Mouse (Mus musculus) intestine, embryonic 16.5 days (tissue): ENCODE data around the gene Ikzf4. TPM values are rescaled to one million over a fixed set of nuclear protein-coding genes. Genes with fewer than 3 reads are reported as not detected.

ENCODE experiments used
- ATAC-seq: fragments of 200-750 bp; cut with Nextera tagmentation; 2 replicates; pipeline ENCODE4 v1.8.0; 2017; ENCODE audit warnings: moderate TSS enrichment, moderate library complexity
- H3K27ac ChIP-seq: fragments of 300-500 bp; sonication (generic); 2 replicates; pipeline ENCODE4 v1.5.1; 2014; ENCODE audit warnings: mild to moderate bottlenecking, low read length
- H3K27me3 ChIP-seq: fragments of 300-500 bp; sonication (generic); replicated peaks from 2 replicates; pipeline ENCODE4 v1.6.1; 2014; ENCODE audit warnings: low read length, control low read depth, mixed read lengths; ENCODE audit not compliant: control insufficient read depth, insufficient read depth
- H3K36me3 ChIP-seq: fragments of 300-500 bp; sonication (generic); 2 replicates; pipeline ENCODE4 v1.6.1; 2014; ENCODE audit warnings: low read length, control low read depth; ENCODE audit not compliant: control insufficient read depth, insufficient read depth
- H3K4me1 ChIP-seq: fragments of 300-500 bp; sonication (generic); 2 replicates; pipeline ENCODE4 v1.6.1; 2014; ENCODE audit warnings: low read length, control low read depth, mixed read lengths; ENCODE audit not compliant: control insufficient read depth, insufficient read depth
- H3K4me2 ChIP-seq: fragments of 300-500 bp; sonication (generic); 2 replicates; pipeline ENCODE4 v1.6.1; 2014; ENCODE audit warnings: low read depth, low read length, control low read depth
- H3K4me3 ChIP-seq: fragments of 300-500 bp; sonication (generic); 2 replicates; pipeline ENCODE4 v1.5.1; 2014; ENCODE audit warnings: mild to moderate bottlenecking, low read length
- H3K9ac ChIP-seq: fragments of 300-500 bp; sonication (generic); 2 replicates; pipeline ENCODE4 v1.6.1; 2014; ENCODE audit warnings: low read depth, low read length
- H3K9me3 ChIP-seq: fragments of 300-500 bp; sonication (generic); 2 replicates; pipeline ENCODE4 v1.6.1; 2016; ENCODE audit warnings: low read length, control low read depth; ENCODE audit not compliant: control insufficient read depth
- WGBS: fragments of 180-500 bp; shearing (Covaris S2); extraction: QIAGEN DNeasy Blood & Tissue Kit; methylation state at CpG from one replicate; pipeline ENCODE4 v1.1.7; 2014; 5-methylcytosine and 5-hydroxymethylcytosine counted together
- polyA plus RNA-seq: library from polyadenylated mRNA; unstranded; fragments of >200 nt; fragmentation: Nextera tagmentation; extraction: Ambion mirVana; gene quantifications from 2 replicates; pipeline ENCODE4 v1.2.1, GENCODE M21; 2015

The Ikzf4 gene
- 1.6 and 2.0 TPM in 2 replicates for polyA plus RNA-seq

- Histone ChIP-seq H3K27ac (peak within 1 kb of the TSS; percentile 51; the same call in 1 of the 2 replicates), H3K27me3 (no peaks in the 10 kb centered on the region), H3K9me3 (no peaks in the 10 kb centered on the region), H3K36me3 (no peaks in the 10 kb centered on the region), H3K4me3 (peak within 1 kb of the TSS; percentile 56), H3K4me2 (peak within 1 kb of the TSS; percentile 92), H3K4me1 (peaks cover 7% of the 10 kb centered on the region), H3K9ac (peak within 1 kb of the TSS; percentile 74)
- WGBS: 9% methylated on average over 35 of the region's 36 CpGs
- ATAC-seq: peak; percentile 73
These were observed at the start of gene Ikzf4 for GRCm38 (mm10) chr10:128645111-128646011. Gene Ikzf4, minus strand, starts transcription at chr10:128645991.

DNA sequence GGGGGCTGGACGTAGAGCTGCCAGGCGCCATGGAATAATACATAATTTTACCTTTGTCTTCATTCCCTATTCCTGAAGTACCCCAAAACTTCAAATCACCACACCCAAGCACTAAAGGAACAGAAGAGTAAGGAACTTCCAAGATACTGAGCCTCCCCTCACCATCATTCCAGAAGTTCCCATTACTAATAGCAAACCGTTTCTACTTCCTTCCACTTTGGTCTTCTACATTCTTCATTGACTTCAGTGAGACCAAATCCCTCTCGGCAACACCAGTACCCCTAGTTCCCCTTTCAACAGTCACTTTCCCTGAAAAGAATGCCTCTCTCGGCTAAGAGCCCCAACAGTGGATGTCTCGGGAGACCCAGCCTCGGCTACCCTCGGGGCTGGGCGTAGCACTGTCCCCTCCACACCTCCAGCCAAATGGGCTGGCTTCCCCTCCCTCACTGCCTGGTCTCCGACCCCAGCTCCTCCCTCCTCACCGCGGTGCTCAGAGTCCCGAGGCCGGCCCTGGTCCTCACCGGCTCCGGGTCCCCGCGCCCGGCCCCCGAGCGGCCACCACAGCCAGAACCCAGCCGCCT, 49.7 kb upstream of the Ikzf4 start:
- H3K9ac ChIP-seq: peak overlapping the region; percentile 85
- peak overlapping the region; percentile 48 for H3K4me2 ChIP-seq
- WGBS: under 1% methylated on average over 22 of the region's 22 CpGs
- H3K9me3 ChIP-seq: no peaks in the 10 kb centered on the region
- peaks cover 3% of the 10 kb centered on the region; the same call in 1 of the 2 replicates for H3K36me3 ChIP-seq
- peaks cover 10% of the 10 kb centered on the region for H3K4me1 ChIP-seq
- ATAC-seq: no peak
- no peaks in the 10 kb centered on the region for H3K27me3 ChIP-seq
- H3K4me3 ChIP-seq: peak overlapping the region; percentile 83
- peak overlapping the region; percentile 92 for H3K27ac ChIP-seq

DNA sequence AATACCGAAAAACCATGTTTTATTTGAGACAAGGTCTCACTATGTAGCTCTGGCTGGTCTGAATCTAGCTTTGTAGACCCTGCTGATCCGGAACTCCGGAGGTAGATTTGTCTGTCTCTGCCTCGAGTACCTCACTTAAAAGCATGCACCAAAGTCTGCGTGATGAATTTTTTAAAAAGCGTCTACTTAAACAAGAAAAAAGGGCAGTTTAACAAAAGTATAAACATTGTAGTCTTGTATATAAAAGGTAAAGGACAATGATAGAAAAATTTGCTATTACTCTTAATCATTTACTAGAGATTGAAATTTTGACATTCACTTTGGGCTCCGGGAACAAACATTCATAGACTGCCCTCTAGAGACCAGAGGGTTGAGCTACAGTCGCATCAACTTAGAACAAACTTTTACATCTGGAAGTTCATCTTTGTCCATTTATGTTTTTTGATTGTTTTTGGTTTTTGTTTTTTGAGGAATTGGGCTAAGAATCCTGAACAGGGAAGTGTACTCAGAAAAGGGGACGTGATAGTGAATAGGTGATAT, 28.7 kb upstream of the Ikzf4 start:
- Histone ChIP-seq H3K4me2 (peak overlapping the region; percentile 94), H3K36me3 (no peaks in the 10 kb centered on the region), H3K27me3 (no peaks in the 10 kb centered on the region), H3K9ac (peak overlapping the region; percentile 72), H3K4me3 (peak overlapping the region; percentile 77), H3K9me3 (no peaks in the 10 kb centered on the region), H3K27ac (peak overlapping the region; percentile 57), H3K4me1 (peaks cover 8% of the 10 kb centered on the region)
- no peak for ATAC-seq
- 2% methylated on average over 9 of the region's 9 CpGs for WGBS

DNA sequence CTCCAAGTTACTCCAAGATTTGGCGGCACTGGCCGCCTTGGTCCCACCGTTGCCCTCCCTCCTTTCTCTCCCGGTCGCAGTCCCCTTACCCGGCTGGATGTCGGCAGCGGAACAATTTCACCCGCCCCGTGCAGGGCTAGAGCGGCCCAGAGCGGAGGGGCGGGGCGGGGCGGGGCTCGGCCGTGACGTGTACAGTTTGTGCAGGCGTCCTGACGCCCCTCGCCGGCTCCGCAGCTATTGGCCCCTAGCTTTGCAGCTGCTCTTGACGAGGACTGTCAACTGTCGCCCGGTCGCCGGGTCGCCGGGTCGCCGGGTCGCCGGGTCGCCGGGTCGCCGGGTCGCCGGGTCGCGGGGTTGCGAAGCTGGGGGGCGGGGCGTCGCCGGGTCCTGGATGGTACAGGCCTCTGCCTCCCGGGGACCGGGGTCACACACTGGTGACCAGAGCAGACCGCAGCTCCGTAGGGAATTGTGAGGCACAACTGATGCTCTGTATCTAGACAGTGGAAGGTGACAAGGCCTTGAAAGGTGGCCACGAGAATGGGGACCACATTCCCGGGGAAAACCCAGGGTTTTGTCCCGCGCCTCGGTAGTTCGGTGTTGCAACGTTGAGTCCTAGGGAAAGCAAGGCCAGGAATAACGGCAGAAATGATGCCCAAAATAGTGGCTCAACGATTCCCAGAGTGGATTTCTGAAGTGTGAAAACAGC, 28.1 kb upstream of the Ikzf4 start, which contains the start of gene Suox:
Gene Suox (minus strand): TSS at position 311 of the 706 bp plus-strand sequence.
- Histone ChIP-seq H3K9me3 (no peaks in the 10 kb centered on the region), H3K4me3 (peak within 1 kb of the TSS; percentile 77), H3K9ac (peak within 1 kb of the TSS; percentile 72), H3K4me2 (peak within 1 kb of the TSS; percentile 94), H3K4me1 (peaks cover 8% of the 10 kb centered on the region), H3K27me3 (no peaks in the 10 kb centered on the region), H3K27ac (peak within 1 kb of the TSS; percentile 57), H3K36me3 (no peaks in the 10 kb centered on the region)
- under 1% methylated on average over 59 of the region's 60 CpGs for WGBS
- ATAC-seq: peak; percentile 90

DNA sequence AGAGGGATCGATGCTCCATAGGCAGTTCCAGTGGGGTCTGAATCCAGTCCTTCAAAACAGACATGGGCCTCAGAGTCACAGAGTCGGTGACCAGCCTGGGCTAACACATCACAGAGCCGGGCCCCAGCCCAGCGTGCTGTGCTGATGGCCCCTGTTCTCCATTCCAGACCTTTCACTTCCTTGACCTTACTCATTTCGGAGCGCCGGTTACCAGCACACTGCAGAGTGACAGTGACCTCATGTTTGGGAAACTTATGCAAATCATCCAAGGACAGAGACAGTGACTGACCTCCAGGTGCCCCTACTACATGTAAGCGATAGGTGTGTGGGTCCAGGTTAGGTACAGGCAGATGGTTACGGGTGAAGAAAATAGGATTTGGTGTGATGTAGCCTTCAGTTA, 25.4 kb upstream of the Ikzf4 start:
- Histone ChIP-seq H3K27ac (no peak overlapping the region), H3K4me3 (no peak overlapping the region), H3K9ac (no peak overlapping the region), H3K9me3 (no peaks in the 10 kb centered on the region), H3K4me1 (peaks cover 11% of the 10 kb centered on the region), H3K27me3 (no peaks in the 10 kb centered on the region), H3K4me2 (no peak overlapping the region), H3K36me3 (no peaks in the 10 kb centered on the region)
- ATAC-seq: no peak
- 94% methylated on average over 9 of the region's 9 CpGs for WGBS

GRCm38 (mm10) chr10:128668790-128669672, 23.2 kb upstream of the Ikzf4 start:
- H3K4me2 ChIP-seq: peak overlapping the region; percentile 79
- WGBS: under 1% methylated on average over 42 of the region's 42 CpGs
- H3K27ac ChIP-seq: no peak overlapping the region
- peak; percentile 62 for ATAC-seq
- peak overlapping the region; percentile 78 for H3K9ac ChIP-seq
- H3K9me3 ChIP-seq: no peaks in the 10 kb centered on the region
- no peaks in the 10 kb centered on the region for H3K36me3 ChIP-seq
- H3K27me3 ChIP-seq: no peaks in the 10 kb centered on the region
- peak overlapping the region; percentile 68 for H3K4me3 ChIP-seq
- peaks cover 11% of the 10 kb centered on the region for H3K4me1 ChIP-seq

DNA sequence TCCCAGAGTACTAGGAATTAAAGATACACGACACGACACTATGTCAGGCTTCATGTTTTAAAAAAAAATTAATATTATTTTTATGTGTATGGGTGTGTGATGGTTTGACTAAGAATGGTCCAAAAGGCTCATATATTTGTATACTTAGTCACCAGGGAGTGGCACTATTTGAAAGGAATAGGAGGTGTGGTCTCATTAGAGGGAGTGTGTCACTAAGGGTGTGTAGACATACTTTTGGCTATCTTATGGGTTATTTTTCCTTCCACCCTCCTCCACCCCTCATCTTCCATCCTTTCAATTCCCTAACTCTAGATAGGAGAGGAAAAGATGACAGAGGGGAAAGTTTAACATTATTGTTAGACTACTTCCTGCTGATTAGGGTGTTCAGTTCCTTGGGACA, 20.0 kb upstream of the Ikzf4 start:
- no peak overlapping the region for H3K27ac ChIP-seq
- H3K9me3 ChIP-seq: no peaks in the 10 kb centered on the region
- no peaks in the 10 kb centered on the region for H3K36me3 ChIP-seq
- WGBS: 96% methylated on average over 2 of the region's 2 CpGs
- H3K4me3 ChIP-seq: no peak overlapping the region
- H3K4me1 ChIP-seq: 0 out of 2 replicates have a peak, but pooled peaks cover 2% of the 10 kb centered on the region
- H3K9ac ChIP-seq: no peak overlapping the region
- H3K4me2 ChIP-seq: no peak overlapping the region
- H3K27me3 ChIP-seq: no peaks in the 10 kb centered on the region
- no peak for ATAC-seq

DNA sequence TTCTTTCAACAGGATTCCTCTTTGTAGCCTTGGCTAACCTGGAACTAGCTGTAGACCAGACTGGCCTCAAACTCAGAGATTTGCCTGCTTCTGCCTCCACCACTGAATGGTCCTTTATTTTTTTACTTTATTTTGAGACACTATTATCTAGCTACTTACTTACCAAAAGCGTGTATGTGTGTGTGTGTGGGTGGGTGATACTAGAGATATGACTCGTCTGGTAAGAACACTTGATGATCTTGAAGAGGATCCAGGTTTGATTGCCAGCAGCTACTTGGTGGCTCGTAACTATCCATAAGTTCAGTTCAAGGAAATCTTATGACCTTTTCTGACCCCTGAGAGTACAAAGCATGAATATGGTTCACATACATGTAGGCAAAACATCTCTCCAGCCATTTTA, 19.5 kb upstream of the Ikzf4 start:
- H3K4me3 ChIP-seq: no peak overlapping the region
- no peak overlapping the region for H3K27ac ChIP-seq
- H3K9me3 ChIP-seq: no peaks in the 10 kb centered on the region
- H3K36me3 ChIP-seq: no peaks in the 10 kb centered on the region
- H3K9ac ChIP-seq: no peak overlapping the region
- H3K4me1 ChIP-seq: 0 out of 2 replicates have a peak, but pooled peaks cover 2% of the 10 kb centered on the region
- H3K27me3 ChIP-seq: no peaks in the 10 kb centered on the region
- no peak for ATAC-seq
- H3K4me2 ChIP-seq: no peak overlapping the region
- WGBS: 84% methylated on average over 3 of the region's 3 CpGs
